Mouse (Mus musculus) heart, postnatal 10 days (tissue): ENCODE results near the gene 4632433K11Rik. TPM values are rescaled to one million over a fixed set of nuclear protein-coding genes. Genes with fewer than 3 reads are reported as not detected.
"Not testable (repeated sequence)": the region's sequence is repeated elsewhere in the genome, so short reads cannot be mapped to it uniquely, and the experiment has no call there.

Experiments used
- DNase-seq, 2 experiments: peaks; one replicate each; pipeline ENCODE4 v3.0.0; 2021
- intact Hi-C: fragments of 180-260 bp; cut with DNase I; formaldehyde crosslinking; loops from one replicate; pipeline ENCODE4 v1.15.1; 2025
- total RNA-seq, 2 experiments: library from RNA; stranded (reverse); gene quantifications; 2 replicates each; pipeline ENCODE4 v1.2.3; 2021

Gene 4632433K11Rik
- total RNA-seq, 2 experiments from 2014 or later = not detected

DNA sequence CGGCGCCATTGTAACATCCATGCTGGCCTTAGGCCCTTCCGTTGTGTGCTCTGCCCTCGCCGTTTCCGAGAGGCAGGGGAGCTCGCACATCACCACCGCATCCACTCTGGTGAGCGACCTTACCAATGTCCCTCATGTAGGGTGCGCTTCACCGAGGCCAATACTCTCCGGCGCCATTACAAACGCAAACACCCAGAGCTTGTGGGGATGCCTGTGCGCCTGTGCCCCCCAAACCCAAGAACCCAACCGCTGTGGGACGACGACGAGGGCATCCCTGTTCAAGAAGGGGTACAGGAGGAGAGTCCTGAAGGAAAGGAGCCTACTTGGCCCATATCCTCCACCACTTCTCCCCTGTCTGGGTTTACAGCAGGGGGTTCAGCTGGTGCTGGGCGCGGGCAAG, 16.0 kb upstream of the 4632433K11Rik start:
- intact Hi-C loops = loop anchor here (10.0 kb wide), 1 partner anchor 1267 kb away; the partner anchor contains the start of gene Zfp667
- no peak for DNase-seq

DNA sequence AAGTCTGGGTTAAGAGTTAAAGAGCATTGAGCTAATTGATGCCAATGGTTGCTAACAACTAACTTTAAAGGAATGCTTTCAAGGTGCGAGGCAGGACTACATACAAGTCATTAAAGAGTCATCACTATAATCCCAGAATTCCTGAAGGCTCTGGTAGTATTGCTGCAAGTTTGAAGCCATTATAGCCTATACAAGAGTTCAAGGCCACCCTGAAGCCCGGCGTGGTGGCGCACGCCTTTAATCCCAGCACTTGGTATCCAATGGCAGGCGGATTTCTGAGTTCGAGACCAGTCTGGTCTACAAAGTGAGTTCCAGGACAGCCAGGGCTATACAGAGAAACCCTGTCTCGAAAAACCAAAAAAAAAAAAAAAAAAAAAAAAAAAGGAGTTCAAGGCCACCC, 14.3 kb upstream of the 4632433K11Rik start:
- intact Hi-C loops = loop anchor here (10.0 kb wide), 1 partner anchor 1265 kb away; the partner anchor contains the start of gene Zfp667
- DNase-seq = not testable (repeated sequence)

DNA sequence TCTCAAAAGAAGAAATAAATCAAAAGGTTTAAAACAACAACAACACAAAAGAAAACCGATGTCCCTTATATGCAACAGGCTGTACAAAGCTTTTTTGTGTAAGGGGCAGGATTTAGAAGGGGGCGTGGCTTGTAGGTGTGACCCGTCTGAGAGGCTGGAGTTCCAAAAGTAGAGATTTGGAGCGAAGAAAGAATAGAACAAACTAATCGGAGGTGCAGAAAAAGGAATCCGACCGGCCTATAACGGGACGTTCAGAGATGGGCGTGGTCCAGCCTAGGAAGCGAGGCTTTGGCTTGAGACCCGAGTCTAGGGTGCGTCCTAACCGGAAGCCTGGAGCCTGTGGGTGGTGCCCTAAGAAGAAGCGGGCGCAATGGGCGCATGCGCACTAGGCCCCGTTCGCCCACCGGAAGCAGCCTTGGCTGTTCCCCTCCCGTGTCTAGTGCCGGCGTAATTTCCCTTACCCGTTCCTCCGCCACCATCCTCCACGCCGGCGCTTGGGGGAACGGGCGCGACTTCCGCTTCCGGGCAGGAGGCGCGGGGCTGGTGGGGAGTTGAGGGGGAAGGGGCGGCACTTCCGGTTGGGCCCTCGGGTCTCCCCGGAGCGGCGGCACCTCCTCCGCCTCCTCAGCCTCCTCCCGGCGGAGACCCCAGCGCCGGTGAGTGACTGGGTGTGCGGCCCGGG, 13.8 kb upstream of the 4632433K11Rik start, which contains the start of the genes Zfp865 and Ccdc106:
TSS of gene Zfp865 (plus strand) at position 377 of the 682 bp plus-strand sequence.
TSS of gene Ccdc106 (plus strand) at position 554 of the 682 bp plus-strand sequence.
- peak; percentile 99 for DNase-seq
- intact Hi-C loops = loop anchor here (2.0 to 10.0 kb wide), 2 partner anchors 17 to 1265 kb away; partner anchors contain the start of gene Zfp667

DNA sequence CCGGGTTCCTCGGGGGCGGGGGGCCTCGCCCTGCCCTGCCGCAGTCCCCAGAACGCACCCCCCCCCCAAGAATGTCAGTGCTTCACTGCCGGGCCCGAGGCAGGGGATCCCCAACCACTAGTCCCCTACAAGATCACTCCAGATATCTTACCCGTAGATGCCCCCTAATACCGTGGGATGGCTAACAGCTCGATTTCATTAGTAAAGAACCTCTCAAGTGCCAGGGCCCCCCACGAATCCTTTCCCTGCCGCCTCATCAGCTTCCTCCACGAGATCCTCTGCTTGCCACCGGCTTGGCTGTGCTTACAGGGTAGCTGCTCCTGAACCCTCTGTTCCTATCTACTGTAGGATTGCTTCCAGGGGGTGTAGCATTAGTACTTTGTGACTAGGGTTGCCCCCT, 13.2 kb upstream of the 4632433K11Rik start:
- DNase-seq = no peak
- intact Hi-C loops = loop anchor here (2.0 kb wide), 1 partner anchor 16 kb away; no protein-coding TSS in a partner anchor

DNA sequence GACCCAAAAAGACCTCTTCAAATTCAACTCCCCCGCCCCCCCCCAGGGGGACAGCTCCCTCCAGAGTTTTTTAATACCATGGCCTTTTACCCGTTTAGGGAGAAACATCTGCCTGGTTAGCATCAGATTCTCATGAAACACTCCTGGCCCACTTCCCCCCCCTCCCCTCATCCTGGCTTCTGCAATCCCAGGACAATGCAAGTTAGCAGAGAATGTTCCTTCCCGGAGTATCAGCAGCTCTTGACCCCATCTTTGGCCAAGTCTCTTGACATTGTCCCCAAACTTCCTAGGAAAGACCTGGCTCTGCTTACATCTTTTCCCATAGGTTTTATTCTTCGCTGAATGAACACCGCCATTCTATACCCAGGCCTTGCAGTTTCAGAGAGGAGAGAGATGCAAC, 12.7 kb upstream of the 4632433K11Rik start:
- intact Hi-C loops = loop anchor here (2.0 kb wide), 1 partner anchor 16 kb away; no protein-coding TSS in a partner anchor
- no peak for DNase-seq

DNA sequence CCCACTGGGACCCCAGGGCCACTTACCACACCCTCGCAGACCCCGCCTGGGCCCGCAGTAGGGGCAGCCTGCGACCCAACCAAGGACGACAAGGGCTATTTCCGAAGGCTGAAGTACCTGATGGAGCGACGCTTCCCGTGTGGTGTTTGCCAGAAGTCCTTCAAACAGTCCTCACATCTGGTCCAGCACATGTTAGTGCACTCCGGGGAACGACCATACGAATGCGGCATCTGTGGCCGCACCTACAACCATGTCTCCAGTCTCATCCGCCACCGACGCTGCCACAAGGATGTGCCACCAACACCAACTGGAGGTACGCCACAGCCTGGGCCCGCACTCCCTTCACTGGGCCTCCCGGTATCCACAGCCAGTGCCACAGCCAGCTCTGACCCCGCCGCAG, 4.4 kb upstream of the 4632433K11Rik start:
- DNase-seq = no peak
- intact Hi-C loops = no loop called here

DNA sequence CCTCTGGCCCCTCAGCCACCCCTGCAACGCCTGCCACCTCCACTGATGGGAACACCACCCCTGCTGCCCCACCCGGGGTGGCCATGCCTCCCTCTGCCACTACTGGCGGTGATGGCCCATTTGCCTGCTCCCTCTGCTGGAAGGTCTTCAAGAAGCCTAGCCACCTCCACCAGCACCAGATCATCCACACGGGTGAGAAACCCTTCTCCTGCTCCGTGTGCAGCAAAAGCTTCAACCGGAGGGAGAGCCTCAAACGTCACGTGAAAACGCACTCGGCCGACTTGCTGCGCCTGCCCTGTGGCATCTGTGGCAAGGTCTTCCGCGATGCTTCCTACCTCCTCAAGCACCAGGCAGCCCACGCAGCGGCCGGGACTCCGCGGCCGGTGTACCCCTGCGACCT, 4.0 kb upstream of the 4632433K11Rik start:
- intact Hi-C loops = no loop called here
- DNase-seq = no peak

DNA sequence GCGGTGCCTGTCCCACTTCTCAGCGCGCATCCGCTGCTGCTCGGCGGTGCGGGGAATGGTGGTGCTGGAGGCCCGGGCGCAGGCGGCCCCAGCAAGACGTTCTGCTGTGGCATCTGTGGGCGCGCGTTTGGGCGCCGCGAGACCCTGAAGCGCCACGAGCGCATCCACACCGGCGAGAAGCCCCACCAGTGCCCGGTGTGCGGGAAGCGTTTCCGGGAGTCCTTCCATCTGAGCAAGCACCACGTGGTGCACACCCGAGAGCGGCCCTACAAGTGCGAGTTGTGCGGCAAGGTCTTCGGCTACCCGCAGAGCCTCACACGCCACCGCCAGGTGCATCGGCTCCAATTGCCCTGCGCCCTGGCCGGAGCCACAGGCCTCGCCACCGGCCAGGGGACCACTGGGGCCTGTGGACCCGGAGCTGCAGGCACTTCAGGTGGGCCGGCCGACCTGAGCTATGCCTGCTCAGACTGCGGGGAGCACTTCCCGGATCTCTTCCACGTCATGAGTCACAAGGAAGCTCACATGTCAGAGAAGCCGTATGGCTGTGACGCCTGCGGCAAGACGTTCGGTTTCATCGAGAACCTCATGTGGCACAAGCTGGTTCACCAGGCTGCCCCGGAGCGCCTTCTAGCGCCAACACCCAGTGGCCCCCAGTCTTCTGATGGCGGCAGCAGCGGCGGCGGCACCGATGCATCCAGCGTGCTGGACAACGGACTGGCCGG, 3.2 kb upstream of the 4632433K11Rik start:
- DNase-seq = no peak
- intact Hi-C loops = no loop called here

DNA sequence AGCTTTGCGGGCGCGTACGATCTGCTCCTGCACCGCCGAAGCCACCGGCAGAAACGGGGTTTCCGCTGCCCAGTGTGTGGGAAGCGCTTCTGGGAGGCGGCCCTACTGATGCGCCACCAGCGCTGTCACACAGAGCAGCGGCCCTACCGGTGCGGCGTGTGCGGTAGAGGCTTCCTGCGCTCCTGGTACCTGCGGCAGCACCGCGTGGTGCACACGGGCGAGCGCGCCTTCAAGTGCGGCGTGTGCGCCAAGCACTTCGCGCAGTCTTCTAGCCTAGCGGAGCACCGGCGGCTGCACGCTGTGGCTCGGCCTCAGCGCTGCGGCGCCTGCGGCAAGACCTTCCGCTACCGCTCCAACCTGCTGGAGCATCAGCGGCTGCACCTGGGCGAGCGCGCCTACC, 2.4 kb upstream of the 4632433K11Rik start:
- intact Hi-C loops = no loop called here
- DNase-seq = no peak

DNA sequence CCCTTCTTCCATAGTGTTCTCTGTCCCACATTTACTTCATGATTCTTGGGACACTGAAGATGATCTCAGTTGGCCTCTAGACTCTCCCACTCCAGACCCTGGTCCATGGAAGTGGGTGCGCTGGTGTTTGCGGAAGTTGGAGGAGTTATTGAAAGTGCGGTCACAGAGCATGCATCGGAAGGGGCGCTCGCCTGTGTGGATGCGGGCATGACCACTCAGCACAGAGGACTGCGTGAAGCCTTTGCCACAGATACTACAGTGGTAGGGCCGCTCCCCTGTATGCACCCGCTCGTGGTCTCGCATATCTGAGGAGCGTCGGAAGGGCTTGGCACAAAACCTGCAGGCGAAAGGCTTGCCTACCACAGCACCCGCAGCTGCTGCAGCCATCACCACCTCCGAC, 1.7 kb downstream of the 4632433K11Rik start:
- DNase-seq = no peak
- intact Hi-C loops = loop anchor here (2.0 kb wide), 1 partner anchor 15 kb away; the partner anchor contains the start of genes Ccdc106 and Zfp865

DNA sequence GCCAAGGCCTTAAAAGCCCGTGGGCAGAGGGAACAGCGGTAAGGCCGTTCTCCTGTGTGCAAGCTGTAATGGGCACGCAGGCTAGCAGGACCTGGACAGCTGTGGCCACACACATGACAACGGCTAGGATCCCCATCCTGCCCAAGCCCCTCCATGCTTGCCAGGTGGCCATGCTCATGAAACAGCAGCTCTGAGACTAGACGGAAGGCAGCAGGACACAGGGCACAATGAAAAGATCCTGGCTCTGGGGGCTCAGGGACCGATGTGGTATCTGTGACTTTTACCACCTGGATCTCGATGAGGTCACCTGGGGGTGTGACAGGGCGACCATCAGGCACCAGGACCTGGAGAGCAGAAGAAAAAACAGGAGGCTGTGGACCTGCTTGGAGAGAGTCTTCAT, 2.2 kb downstream of the 4632433K11Rik start:
- no peak for DNase-seq

DNA sequence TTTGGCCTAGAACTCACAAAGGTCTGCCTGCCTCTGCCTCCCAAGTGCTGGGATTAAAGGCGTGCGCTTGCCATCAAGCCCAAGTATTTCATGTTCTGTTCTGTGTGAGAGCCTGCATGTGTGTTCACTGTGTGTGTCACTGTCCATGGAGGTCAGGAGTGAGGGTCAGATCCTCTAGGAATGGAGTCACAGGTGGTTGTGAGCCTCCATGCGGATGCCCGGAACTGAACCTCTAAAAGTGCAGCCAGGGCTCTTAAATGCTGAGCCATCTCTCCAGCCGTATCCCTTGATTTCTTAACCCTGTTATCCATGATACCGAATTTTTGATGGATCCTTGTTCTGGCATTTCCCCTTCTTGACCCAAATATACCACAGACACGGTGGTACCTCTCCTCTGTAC, 3.1 kb downstream of the 4632433K11Rik start:
- no peak for DNase-seq
- intact Hi-C loops = loop anchor here (2.0 kb wide), 1 partner anchor 16 kb away; the partner anchor contains the start of genes Ccdc106 and Zfp865

More for the DNA sequence above, 2.2 kb downstream of the 4632433K11Rik start:
- intact Hi-C loops = loop anchor here (2.0 kb wide), 1 partner anchor 15 kb away; the partner anchor contains the start of genes Ccdc106 and Zfp865

DNA sequence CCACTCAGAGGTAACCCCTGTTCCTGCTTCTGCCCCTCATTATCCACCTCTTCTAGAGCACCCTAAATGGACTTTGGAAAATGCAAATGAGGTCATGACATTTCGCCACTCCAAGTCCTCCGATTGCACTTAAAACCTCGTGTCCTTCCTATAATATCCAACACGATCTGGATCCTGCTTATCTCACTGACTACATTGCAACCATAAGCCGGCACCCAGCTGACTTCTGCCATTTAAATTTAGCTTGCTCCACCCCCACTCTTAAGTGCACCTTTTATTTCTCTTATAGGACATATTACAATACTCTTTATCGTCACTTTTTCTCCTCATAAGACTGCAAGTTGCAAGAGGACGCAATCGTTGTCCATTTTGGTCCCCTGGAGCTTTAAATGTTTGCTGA, 3.5 kb downstream of the 4632433K11Rik start:
- intact Hi-C loops = loop anchor here (2.0 kb wide), 1 partner anchor 17 kb away; the partner anchor contains the start of genes Ccdc106 and Zfp865
- no peak for DNase-seq

DNA sequence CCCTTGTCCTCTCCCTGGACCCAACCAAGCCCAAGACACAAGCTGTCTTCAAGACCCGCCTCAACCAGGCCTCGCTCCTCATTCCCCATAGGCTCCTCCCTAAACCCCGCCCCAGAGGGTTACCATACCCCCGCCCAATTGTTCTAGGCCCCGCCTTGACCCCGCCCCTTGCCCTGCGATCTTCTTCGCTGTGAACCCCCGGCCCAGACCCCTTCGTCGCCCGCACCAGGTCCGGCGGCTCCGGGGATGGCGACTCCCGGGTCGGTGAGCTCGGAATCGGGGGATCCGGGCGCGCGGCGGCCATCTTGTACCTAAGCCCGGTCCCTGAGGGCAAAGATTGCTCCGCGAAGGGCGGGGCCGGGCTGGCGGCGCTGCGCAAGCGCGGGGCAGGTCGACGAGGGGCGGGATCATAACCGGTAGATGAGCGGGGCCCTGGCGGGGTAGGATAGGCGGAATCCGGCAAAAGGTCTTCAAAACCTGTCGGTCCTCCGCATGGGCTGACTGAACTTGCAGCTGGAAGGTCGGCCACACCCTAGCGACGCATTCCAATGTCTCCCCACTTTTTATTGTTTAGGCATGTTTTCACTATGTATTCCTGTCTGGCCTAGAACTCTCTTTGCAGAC, 4.3 kb downstream of the 4632433K11Rik start, which contains the start of gene Zfp784:
TSS of gene Zfp784 (minus strand) at position 338 of the 624 bp plus-strand sequence.
- intact Hi-C loops = no loop called here
- peak; percentile 96 for DNase-seq

DNA sequence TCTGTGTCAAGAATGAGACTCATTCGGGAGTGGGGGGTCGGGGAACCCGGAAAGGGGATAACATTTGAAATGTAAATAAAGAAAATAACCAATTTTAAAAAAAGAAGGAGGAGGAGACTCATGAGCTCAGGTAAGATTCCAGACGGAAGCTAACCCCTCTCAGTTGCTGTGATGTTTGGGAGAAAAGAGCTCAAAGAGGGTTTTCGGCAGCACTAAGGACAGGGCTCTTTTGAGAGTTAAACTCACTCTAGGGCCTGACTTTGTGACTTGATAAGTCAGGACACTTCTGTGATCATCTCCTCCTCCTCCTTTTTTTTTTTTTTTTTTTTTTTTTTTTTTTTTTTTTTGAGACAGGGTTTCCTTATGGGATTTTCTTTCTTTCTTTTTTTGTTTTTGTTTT, 5.0 kb downstream of the 4632433K11Rik start:
- no peak for DNase-seq
- intact Hi-C loops = no loop called here

DNA sequence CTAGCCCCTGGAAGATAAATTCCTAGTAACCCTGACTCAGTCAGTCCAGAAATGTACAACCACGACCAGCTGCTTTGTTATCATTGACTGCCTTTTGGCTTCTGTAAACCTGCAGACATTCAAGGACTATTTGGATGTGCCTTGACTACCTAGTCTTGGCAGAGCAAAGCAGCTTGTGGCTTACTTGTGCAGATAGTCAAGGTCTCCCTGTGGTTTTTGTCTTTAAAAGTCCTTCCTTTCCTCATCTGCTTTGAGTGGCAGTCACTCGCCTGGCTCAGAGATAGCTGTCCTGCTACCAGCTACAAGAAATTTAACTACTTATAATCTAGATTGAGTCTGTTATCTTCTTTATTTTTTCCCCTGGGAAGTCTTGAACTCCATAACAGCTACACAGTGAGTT, 11.1 kb downstream of the 4632433K11Rik start:
- no peak for DNase-seq
- intact Hi-C loops = no loop called here

DNA sequence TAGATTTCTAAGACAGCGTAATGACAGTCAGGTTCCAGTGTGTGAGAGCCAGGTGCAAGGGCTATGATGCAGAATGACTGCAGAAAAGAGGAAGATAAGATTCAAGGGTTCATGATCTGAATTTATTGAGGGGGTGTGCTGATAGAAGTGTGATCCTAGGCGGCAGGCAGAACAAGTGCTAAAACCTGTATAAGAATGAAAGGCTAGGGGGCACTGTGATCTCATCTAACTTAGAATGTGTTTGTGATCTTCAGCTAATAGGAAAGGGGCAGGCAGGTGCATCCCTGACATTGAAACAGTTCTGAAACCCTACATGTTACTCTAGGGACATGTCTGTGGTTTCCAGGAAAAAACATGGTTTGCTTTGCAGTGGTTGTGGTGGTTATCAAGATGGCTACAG, 12.2 kb downstream of the 4632433K11Rik start:
- intact Hi-C loops = no loop called here
- no peak for DNase-seq

DNA sequence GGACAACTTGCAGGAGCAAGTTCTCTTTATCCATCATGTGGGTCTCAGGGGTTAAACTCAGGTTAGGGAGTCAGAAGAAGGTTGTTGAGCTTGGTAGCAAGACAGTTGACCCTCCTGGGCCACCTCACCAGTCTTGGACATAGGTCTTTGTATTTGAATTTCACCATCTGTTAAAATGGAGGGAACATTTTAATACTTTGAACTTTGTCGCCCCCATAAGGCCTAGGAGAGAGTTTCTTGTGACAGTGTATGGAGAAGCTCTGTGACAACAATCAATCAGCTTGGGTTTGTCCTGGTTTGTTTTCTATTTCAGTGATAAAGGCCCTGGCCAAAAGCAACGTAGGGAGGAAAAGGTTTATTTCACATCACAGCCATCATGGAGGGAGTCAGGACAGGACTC, 13.4 kb downstream of the 4632433K11Rik start:
- peak; percentile 53 to 68 for DNase-seq
- intact Hi-C loops = loop anchor here (1.0 kb wide), 1 partner anchor 104 kb away; no protein-coding TSS in a partner anchor

DNA sequence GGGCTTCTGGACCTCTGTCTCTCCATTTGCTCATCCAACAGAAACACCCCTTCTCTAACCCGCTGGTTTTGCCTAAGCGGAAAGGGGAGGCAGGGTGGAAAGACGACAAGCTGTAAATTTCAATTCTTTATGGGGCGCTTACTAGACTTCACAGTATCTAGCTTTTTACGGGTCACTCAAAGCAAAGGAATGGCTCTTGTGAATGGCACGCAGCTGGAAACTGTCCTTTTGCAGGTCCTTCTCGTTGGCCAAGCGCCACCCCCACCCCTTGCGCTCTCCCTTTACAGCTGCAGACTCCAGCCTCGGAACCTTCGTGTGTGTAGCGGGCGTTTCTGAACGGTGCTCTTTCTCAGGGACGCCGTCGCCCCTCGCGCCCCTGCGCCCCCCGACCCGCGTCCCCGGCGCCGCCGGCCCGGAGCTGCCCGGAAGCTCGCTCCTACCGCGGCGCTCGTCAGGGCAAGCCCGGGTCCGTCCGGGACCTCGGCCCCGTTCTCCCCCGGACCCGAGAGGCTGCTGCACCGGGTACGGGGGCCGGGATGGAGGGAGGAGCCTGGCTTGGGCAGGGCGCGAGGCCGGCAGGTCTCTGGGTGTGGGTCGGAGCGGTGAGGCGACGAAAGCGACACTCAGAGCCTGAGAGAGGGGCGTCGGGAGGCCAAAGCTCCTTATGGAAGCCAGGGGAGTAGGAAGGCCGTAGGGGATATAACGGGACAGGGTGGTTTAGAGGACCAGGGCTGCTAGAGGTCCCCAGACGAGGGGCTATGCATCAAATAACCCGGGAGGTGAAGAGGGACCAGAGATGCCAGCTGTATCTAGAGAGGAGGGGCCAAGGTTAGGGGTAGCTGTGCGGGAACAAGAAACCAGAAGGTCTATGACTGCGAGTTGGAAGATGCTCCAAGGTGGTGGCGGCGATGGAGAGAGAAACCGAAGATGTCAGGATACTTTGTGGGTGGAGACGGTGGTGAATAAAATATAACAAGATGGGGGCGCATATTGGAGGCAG, 17.6 kb downstream of the 4632433K11Rik start, which contains the start of gene Zfp580:
TSS of gene Zfp580 (plus strand) at position 346 of the 1,000 bp plus-strand sequence.
- intact Hi-C loops = loop anchor here (2.0 to 10.0 kb wide), 2 partner anchors 55 to 367 kb away; partner anchors contain the start of genes Hspbp1 and Zfp579
- peak; percentile 83 to 87 for DNase-seq
